Mouse (Mus musculus): ENCODE results near the gene Slc25a13.

Gene Slc25a13

GRCm38 (mm10) chr6:6112767-6113528, 104.0 kb downstream of the Slc25a13 start:
- DNase-seq (ENCODE audit: low spot score): no peak

DNA sequence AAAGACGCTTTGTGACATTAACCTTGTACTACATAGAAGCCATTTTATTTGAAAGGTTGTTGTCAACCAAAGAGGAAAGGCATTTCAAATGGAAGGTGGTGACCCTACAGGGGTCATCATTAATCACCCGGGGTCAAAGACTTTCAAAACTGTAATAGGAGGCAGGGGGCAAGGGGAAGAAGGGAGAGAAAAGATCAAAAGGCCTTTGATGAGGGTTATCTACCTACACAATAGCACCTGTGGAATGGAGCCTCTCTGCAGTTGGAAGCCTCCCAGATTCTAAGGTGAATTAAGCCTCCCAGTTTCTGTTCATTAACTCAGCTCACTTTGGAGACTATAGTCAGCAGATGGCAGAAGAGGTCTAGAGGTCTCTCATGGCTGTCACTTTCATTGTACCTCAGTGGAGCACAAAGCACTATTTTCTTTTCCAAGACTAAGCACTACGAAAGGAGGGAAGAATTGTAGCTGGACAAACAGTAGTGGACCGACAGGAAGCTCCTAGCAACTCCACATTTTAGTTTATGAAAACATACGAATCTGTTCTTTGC, 109.5 kb downstream of the Slc25a13 start:
- no peak for DNase-seq (ENCODE audit: low spot score)

DNA sequence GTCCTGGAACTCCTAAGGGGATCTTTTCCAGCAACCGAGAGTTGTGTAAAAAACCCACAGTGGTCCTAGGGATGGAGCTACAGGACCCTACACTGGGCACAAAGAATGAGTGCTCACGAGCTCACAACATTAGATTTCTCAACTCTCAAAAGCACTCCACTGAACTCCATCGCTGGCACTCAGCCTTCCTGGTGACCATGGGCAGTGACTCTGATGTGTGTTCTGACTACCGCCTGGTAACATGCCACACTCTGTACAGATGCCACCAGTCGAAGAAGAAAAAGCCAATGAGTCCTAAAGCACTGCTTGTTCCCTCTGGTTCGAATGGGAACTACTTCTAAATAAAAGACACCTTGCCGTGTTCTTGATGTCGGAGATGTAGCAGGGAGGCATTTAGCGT, 111.4 kb downstream of the Slc25a13 start:
- DNase-seq (ENCODE audit: low spot score): no peak

DNA sequence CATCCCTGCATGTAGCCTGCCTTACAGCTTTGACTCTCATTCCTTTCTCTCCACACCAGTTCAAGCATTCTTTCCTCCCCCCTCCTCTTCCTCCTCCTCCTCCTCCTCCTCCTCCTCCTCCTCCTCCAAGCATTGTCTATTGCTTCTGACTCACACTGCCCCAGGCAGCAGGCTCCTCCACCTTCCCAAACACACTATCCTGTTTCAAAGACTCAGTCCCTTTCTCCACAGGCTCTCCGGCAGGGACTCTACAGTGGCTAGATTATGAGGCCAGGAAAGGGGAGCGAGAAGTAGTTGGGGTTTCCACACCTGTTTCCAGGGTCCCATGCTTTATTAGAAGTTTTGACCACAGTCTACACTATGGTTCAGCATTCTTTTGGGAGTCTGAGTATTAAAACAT, 113.5 kb downstream of the Slc25a13 start:
- no peak for DNase-seq (ENCODE audit: low spot score)

- DNase-seq (ENCODE audit: low spot score): no peak
Observed at GRCm38 (mm10) chr6:6101605-6102004, 115.4 kb downstream of the Slc25a13 start.

DNA sequence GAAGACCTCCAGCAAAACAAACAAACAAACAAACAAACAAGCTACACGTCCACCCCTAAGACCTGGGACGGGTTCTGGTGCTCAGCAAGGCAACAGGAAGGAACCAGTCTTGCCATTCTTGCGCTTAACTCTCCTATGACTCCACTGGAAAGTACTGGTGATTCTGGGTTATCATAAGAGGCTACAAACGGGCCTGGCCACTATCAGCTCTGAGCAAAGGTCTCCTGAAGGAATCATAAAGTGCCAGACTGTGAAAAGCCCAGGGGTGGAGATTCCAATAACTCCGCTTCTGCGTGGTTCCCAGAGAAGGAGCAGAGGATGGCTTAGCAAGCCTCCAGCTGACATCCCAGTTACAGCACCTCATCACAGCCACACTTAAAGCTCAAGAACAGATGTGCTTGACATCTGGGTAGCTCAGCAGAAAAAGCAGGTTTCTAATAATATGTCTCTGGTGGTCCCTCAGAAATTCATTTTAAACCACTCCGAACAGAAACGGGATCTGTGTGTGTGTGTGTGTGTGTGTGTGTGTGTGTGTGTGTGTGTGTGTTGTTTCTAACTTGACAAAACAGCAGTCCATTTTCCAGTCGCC, 116.0 kb downstream of the Slc25a13 start:
- no peak for DNase-seq (ENCODE audit: low spot score)

GRCm38 (mm10) chr6:6093978-6094377, 123.0 kb downstream of the Slc25a13 start:
- DNase-seq (ENCODE audit: low spot score): no peak

GRCm38 (mm10) chr6:6093522-6093921, 123.5 kb downstream of the Slc25a13 start:
- no peak for DNase-seq (ENCODE audit: low spot score)

GRCm38 (mm10) chr6:6092497-6092896, 124.5 kb downstream of the Slc25a13 start:
- DNase-seq (ENCODE audit: low spot score): no peak

GRCm38 (mm10) chr6:6091016-6091415, 126.0 kb downstream of the Slc25a13 start:
- DNase-seq (ENCODE audit: low spot score): no peak

GRCm38 (mm10) chr6:6088151-6088550, 128.8 kb downstream of the Slc25a13 start:
- DNase-seq (ENCODE audit: low spot score): no peak

DNA sequence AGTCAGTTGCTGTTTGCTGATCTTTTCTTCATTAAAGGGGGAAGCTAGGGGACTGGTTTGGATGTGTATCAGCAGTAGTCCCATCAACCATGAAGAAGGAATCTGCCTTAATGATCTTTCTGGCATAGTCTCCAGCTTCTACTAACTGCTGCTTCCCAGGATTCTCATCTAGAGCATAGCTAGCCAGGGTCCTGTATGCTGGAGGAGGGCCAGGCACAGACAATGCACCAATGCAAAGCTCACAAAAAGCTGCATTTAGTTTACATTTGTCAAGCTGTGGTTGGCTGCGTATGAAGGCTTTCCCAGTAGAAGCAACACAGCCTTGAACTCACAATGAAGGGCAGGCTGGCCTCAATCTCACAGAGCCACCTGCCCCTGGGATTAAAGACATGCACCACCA, 136.5 kb downstream of the Slc25a13 start:
- DNase-seq (ENCODE audit: low spot score): no peak

- DNase-seq (ENCODE audit: low spot score): no peak
Observed at GRCm38 (mm10) chr6:6077234-6077633, 139.7 kb downstream of the Slc25a13 start.

DNA sequence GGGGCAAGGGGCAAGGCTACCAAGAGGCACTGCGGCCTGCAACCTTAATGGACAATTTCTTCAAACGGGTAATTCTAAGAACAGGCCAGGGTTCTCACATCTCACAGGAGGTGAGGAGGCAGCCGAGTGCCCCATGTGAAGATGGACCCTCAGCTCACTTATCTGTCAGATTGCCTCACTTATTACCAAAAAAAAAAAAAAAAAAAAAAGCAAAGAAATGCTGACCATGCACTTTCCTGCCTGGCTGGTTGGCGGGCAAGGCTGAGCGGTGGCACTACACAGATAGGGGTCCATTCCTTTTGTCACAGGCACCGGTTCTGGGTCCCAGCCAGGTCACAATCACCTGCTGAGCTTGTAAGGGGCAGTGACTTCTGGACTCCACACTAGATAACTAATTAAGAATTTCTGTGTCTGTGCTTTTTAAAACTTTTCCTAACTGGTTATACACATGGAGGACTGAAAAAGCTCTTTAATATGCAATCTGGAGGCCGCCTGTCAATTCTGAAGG, 141.0 kb downstream of the Slc25a13 start:
- no peak for DNase-seq (ENCODE audit: low spot score)

DNA sequence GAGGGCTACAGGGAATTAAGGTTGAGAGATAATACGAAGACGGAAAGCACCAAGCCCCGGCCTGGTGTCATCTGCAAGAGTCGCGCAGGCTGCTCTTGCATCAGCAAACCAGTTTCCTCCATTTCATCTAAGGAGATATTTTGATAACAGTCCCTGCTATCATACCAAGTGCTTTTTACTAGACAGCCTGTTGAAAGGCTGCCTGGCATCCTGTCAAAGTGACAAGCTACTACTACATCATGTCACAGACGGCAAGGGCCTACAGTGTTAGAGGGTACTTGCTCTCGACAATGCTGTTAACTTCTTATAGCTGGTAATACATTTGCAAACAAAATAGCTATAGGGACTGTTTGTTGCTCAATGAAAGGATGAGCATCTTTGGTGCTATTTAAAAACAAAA, 145.9 kb downstream of the Slc25a13 start:
- no peak for DNase-seq (ENCODE audit: low spot score)

DNA sequence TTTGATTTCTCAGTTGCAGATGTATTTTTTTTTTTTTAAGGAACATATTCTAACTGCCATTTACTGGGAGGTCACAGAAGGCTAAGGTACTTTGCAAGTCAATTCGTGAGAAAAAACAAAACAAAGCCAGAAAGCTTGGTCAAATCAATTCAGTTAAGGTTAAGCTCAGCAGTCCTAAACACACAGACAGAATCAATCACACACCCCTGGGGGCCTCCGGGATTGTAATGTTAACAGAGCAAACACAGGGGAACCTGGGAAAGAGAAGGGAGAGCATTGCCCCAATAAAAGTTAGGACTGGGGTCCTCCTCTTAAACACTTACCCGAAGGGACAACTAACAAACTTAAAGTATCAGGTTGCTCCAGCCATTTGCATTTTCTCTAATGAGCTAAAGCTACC, 147.0 kb downstream of the Slc25a13 start:
- DNase-seq (ENCODE audit: low spot score): no peak

GRCm38 (mm10) chr6:6067201-6067600, 149.8 kb downstream of the Slc25a13 start:
- DNase-seq (ENCODE audit: low spot score): no peak

- no peak for DNase-seq (ENCODE audit: low spot score)
Observed at GRCm38 (mm10) chr6:6058548-6058947, 158.4 kb downstream of the Slc25a13 start.

GRCm38 (mm10) chr6:6053946-6054345, 163.0 kb downstream of the Slc25a13 start:
- no peak for DNase-seq (ENCODE audit: low spot score)

- DNase-seq (ENCODE audit: low spot score): no peak
Observed at GRCm38 (mm10) chr6:6052696-6053095, 164.3 kb downstream of the Slc25a13 start.

DNA sequence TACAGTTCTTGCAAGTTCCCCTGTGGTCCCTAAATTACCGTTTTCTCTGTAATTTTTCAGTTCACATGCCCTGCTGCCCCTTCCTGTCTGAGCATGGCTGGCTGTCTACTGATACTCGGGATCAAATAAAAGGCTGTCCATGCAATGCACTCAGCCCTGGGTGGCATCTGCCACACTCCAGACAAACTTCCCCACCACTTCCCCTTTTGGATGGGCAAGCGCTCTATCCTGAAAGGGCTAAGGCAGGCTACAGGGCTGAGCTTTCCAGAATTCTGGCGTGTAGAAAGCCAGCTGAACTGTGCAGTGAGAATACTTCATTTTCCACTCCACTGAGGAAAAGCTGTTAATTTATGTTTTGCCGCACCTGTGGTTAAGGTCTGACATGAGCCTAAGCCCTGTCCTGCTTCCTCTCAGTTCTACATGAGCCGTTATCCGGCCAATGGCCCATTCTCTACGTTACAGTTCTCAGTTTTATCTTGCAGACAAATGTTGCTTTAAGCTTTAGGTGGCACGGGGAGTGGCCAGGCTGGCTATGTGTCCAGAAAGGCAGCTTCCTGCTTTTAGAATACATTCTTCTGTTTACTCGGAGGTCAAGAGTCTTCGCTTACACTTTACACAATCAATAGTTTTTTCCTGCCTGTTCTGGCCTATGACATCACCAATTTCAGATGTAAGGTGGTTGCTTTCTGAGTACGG, 170.1 kb downstream of the Slc25a13 start:
- DNase-seq (ENCODE audit: low spot score): no peak

- DNase-seq (ENCODE audit: low spot score): no peak
Observed at GRCm38 (mm10) chr6:6038773-6039550, 178.0 kb downstream of the Slc25a13 start.
